Mouse (Mus musculus) liver, adult 2 months (tissue): ENCODE measurements around the gene Rgs7. TPM values are rescaled to one million over a fixed set of nuclear protein-coding genes. Genes with fewer than 3 reads are reported as not detected.

Experiments
- DNase-seq: peaks from one replicate; pipeline ENCODE4 v3.0.0-alpha.2; 2011; ENCODE audit warnings: low read depth, low spot score; ENCODE audit errors: extremely low read depth
- H3K27ac ChIP-seq: fragments of 200-500 bp; replicated peaks from 2 replicates; pipeline ENCODE4 v1.5.1; 2012; ENCODE audit warnings: low read depth, mild to moderate bottlenecking, control low read depth, inconsistent platforms, low read length; ENCODE audit not compliant: insufficient read depth
- H3K27me3 ChIP-seq: fragments of 200-500 bp; 2 replicates; pipeline ENCODE4 v1.6.1; 2012; ENCODE audit warnings: mild to moderate bottlenecking, moderate library complexity, low read length, inconsistent platforms; ENCODE audit not compliant: control insufficient read depth, insufficient read depth
- H3K36me3 ChIP-seq: fragments of 200-500 bp; 2 replicates; pipeline ENCODE4 v1.6.1; 2012; ENCODE audit warnings: low read length, inconsistent platforms; ENCODE audit not compliant: control insufficient read depth, insufficient read depth
- H3K4me1 ChIP-seq: fragments of 200-500 bp; 2 replicates; pipeline ENCODE4 v1.6.1; 2011; ENCODE audit warnings: low read length; ENCODE audit not compliant: control insufficient read depth, insufficient read depth
- H3K4me3 ChIP-seq: fragments of 200-500 bp; 2 replicates; pipeline ENCODE4 v1.5.1; 2011; ENCODE audit warnings: low read depth, mild to moderate bottlenecking, control low read depth, low read length, moderate library complexity; ENCODE audit not compliant: insufficient read depth
- H3K79me2 ChIP-seq: fragments of 200-500 bp; 2 replicates; pipeline ENCODE4 v1.6.1; 2012; ENCODE audit warnings: inconsistent platforms, mild to moderate bottlenecking, low read length, moderate library complexity; ENCODE audit not compliant: control insufficient read depth, insufficient read depth
- H3K9ac ChIP-seq: fragments of 200-500 bp; 2 replicates; pipeline ENCODE4 v1.6.1; 2012; ENCODE audit warnings: low read depth, mild to moderate bottlenecking, control low read depth, inconsistent platforms, low read length
- CTCF ChIP-seq: fragments of 200-500 bp; IDR thresholded peaks from 2 replicates; pipeline ENCODE4 v1.5.1; 2011; ENCODE audit warnings: low read depth, low read length, control low read depth
- POLR2A ChIP-seq: fragments of 200-500 bp; IDR thresholded peaks from 2 replicates; pipeline ENCODE4 v1.6.1; 2011; ENCODE audit warnings: low read length, control low read depth; ENCODE audit not compliant: insufficient read depth; ENCODE audit errors: extremely low read depth
- WGBS: fragments of 180-500 bp; shearing (Covaris S2); methylation state at CpG from one replicate; pipeline ENCODE4 v1.1.7; 2018; 5-methylcytosine and 5-hydroxymethylcytosine counted together
- polyA plus RNA-seq: library from polyadenylated mRNA; depleted of rRNA; stranded (reverse); fragments of >200 nt; gene quantifications from 2 replicates; pipeline ENCODE4 v1.2.3, GENCODE M21; 2012
- total RNA-seq: library from RNA; depleted of rRNA; stranded (reverse); fragments of >200 nt; gene quantifications from 2 replicates; pipeline ENCODE4 v1.2.3, GENCODE M21; 2014

The Rgs7 gene
- total and polyA plus RNA-seq, 2 experiments = 0.09 to 0.11 TPM

DNA sequence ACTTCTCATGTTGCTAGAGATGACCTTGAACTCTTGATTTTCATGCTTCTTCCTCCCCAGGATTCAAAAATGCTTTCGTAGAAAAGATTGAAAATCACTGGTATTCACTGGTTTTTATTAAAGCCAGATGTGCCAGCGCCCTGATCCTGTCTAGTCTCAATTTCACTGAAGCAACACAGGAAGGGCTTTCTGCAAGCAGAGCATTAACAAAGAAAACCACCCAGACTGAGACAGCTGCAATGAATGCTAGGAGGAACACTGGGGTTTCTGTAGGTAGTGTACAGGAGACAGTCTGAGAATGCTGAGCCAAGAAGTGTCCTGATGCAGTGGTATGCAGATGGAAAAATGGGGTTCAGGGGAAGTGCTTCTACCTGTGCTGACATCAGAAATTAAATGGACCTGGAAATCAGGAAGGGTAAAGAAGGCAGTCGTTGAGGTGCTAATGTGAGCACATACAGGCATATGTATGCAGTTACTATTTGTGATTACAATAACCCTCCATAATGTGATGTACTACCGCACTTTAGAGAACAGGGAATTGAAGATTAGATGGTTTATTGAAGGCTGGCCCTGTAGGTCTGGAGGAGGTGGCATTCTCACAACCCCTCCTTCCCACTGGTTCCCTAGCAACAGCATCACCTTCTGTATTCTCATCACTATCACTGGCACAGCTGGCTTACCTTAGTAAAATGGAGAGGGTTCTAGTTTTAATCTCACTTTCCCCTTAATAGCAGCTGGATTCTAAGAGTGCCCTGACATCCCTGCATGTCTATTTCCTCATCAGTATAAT lies 412.3 kb downstream of the Rgs7 start:
- no peak for DNase-seq
- Histone ChIP-seq H3K79me2 (no peaks in the 10 kb centered on the region), H3K4me3 (no peak overlapping the region), H3K9ac (no peak overlapping the region), H3K36me3 (no peaks in the 10 kb centered on the region), H3K27ac (no peak overlapping the region), H3K27me3 (no peaks in the 10 kb centered on the region), H3K4me1 (no peaks in the 10 kb centered on the region)
- TF ChIP-seq POLR2A = no peak
- WGBS = 79% methylated on average over 4 of the region's 4 CpGs

DNA sequence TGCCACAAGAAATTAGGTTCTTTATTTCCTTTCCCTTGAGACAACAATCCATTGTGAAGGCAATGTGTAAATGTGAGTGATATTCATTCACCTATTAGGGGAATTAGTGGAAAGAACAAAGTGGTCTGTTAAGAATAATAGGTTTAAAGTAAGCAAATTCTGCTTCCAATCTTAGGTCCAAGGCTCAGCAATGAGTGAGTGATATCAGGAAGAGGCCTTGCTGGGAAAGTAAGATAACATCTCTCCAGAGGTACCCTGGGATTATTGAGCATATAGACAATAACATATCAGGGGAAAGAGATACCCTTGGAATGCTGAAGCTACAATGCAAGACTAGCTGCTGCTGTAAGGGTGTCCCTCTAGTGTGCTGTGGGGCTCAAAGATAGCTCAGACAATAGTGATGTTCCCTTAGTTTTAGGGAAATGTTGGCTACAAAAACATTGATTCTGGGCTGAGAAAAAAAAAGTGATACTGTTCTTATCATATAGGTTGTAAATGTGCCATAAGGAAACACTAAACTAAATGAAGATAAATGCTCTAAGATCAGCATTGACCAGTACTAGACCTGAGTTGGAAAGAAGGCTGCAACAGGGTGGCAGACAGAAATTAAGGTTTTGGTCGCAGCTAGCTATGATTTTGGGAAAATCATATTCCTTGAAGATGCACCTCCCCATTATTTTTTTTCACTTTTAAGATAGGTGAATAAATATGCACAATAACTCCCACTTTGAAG lies 418.6 kb downstream of the Rgs7 start:
- H3K27me3 ChIP-seq = no peaks in the 10 kb centered on the region
- no peaks in the 10 kb centered on the region for H3K79me2 ChIP-seq
- DNase-seq = no peak
- no peak overlapping the region for H3K9ac ChIP-seq
- TF ChIP-seq POLR2A = no peak
- TF ChIP-seq CTCF = no peak
- H3K4me3 ChIP-seq = no peak overlapping the region
- H3K36me3 ChIP-seq = no peaks in the 10 kb centered on the region
- 91% methylated on average over 1 of the region's 1 CpGs for WGBS
- H3K4me1 ChIP-seq = no peaks in the 10 kb centered on the region
- H3K27ac ChIP-seq = no peak overlapping the region

DNA sequence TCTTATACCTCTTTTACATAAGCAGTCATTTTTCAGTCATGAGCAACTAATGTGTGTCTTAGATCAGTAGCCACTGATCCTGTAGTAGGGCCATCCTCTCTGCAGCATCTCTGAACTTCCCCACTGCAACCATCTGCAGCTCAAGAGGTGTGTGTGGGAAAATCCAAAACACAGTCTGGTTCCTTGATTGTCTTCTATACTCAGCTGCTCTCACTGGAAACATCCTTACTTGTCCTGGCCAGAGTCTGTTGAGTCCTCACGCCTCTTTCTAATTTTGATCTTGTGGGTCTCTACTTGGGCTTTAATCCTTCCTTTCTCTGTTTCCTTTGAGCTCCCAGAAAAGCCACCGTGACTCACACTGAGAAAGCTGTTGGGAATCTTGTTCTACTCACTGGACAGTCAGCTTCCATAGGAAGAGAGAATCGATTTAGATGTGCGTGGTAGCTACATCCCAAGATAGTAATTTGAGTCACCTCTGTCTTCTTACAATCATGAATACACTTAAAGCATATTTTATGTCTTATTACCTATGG lies 422.5 kb downstream of the Rgs7 start:
- no peaks in the 10 kb centered on the region for H3K4me1 ChIP-seq
- H3K27me3 ChIP-seq = no peaks in the 10 kb centered on the region
- no peaks in the 10 kb centered on the region for H3K36me3 ChIP-seq
- no peak overlapping the region for H3K27ac ChIP-seq
- DNase-seq = no peak
- WGBS = 84% methylated on average over 4 of the region's 4 CpGs
- no peaks in the 10 kb centered on the region for H3K79me2 ChIP-seq
- no peak for TF ChIP-seq POLR2A
- TF ChIP-seq CTCF = no peak
- H3K4me3 ChIP-seq = no peak overlapping the region
- H3K9ac ChIP-seq = no peak overlapping the region

DNA sequence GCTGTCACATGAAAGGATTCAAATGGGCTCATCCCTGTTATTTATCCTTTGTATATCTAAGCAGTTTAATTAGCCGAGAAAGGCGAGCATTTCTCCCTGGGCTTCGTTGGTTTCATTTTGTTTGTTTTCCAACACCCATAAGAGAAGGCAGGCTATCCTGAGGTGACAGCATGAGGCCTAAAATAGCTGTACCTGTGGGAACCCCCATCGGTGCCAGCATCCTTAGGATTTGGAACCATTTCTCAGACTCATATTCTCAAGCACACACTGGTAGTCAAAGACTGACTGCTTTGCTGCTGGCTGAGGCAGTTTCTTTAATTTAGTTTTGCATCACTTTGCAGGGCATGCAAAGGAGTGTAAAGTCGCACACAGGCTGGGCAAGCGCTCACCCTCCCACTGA lies 443.2 kb downstream of the Rgs7 start:
- Histone ChIP-seq H3K79me2 (no peaks in the 10 kb centered on the region), H3K4me3 (no peak overlapping the region), H3K4me1 (no peaks in the 10 kb centered on the region), H3K36me3 (no peaks in the 10 kb centered on the region), H3K27me3 (no peaks in the 10 kb centered on the region), H3K27ac (no peak overlapping the region), H3K9ac (no peak overlapping the region)
- no peak for DNase-seq
- 81% methylated on average over 6 of the region's 6 CpGs for WGBS
- TF ChIP-seq POLR2A = no peak
- TF ChIP-seq CTCF = no peak

DNA sequence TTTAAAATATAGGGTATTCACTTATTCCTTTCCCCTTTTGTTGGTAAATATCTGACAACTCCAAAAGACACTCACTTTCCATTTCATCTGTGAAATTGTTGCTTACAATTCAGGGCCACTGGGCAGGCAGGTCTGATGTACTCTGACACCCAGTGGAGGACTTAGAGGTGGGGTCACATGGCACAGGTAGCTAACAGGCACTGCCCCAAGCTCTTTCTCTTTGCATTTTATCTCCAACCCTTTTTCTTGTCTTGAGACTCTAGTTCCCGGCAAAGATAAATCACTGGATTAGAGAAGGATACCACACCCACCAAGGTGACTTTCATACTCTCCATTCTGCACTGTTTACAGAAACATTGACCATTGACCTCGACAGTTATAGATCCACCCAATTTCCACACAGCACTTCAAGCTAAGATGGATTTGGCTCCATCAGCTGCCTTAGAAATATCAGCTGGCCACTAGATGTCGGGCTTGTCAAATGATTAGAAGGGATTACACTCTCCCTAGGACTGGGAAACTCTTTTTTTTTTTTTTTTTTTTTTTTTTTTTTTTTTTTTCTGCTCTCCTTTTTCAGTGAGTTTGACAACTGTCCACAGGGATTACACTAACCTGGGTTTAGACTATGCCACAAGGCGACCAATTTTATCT lies 451.0 kb downstream of the Rgs7 start:
- no peaks in the 10 kb centered on the region for H3K79me2 ChIP-seq

More for the DNA sequence above, 451.0 kb downstream of the Rgs7 start:
- peak; percentile 23; the same call in 1 of the 2 replicates for TF ChIP-seq CTCF
- no peak for TF ChIP-seq POLR2A
- no peaks in the 10 kb centered on the region for H3K36me3 ChIP-seq
- peak; percentile 89 for DNase-seq
- H3K4me1 ChIP-seq = no peaks in the 10 kb centered on the region
- H3K27ac ChIP-seq = no peak overlapping the region
- H3K9ac ChIP-seq = no peak overlapping the region
- WGBS = 21% methylated on average over 4 of the region's 4 CpGs
- no peaks in the 10 kb centered on the region for H3K27me3 ChIP-seq
- no peak overlapping the region for H3K4me3 ChIP-seq
